Mouse (Mus musculus) neural tube, embryonic 11.5 days (tissue): ENCODE results near the gene Lrrk2. TPM values are rescaled to one million over a fixed set of nuclear protein-coding genes. Genes with fewer than 3 reads are reported as not detected.
"Not testable (repeated sequence)": the region's sequence is repeated elsewhere in the genome, so short reads cannot be mapped to it uniquely, and the experiment has no call there.

Experiments used
- ATAC-seq: fragments of 200-750 bp; cut with Nextera tagmentation; 2 replicates; pipeline ENCODE4 v1.8.0; 2017; ENCODE audit warnings: moderate number of reproducible peaks, mild to moderate bottlenecking, moderate TSS enrichment, moderate library complexity; ENCODE audit not compliant: insufficient read depth, low FRiP score, low TSS enrichment
- DNase-seq: peaks from one replicate; pipeline ENCODE4 v3.0.0-alpha.2; 2015; ENCODE audit warnings: low spot score
- H3K27ac ChIP-seq: fragments of 300-500 bp; sonication (generic); 2 replicates; pipeline ENCODE4 v1.5.1; 2014; ENCODE audit warnings: low read depth, mild to moderate bottlenecking, low read length
- H3K27me3 ChIP-seq: fragments of 300-500 bp; sonication (generic); 2 replicates; pipeline ENCODE4 v1.6.1; 2014; ENCODE audit warnings: mild to moderate bottlenecking, low read length, mixed read lengths; ENCODE audit not compliant: control insufficient read depth, insufficient read depth
- H3K36me3 ChIP-seq: fragments of 300-500 bp; sonication (generic); 2 replicates; pipeline ENCODE4 v1.6.1; 2014; ENCODE audit warnings: mild to moderate bottlenecking, low read length, moderate library complexity, mixed read lengths; ENCODE audit not compliant: control insufficient read depth, insufficient read depth
- H3K4me1 ChIP-seq: fragments of 300-500 bp; sonication (generic); 2 replicates; pipeline ENCODE4 v1.6.1; 2014; ENCODE audit warnings: low read length, mixed read lengths; ENCODE audit not compliant: control insufficient read depth, insufficient read depth
- H3K4me2 ChIP-seq: fragments of 300-500 bp; sonication (generic); 2 replicates; pipeline ENCODE4 v1.6.1; 2014; ENCODE audit warnings: low read depth, mild to moderate bottlenecking, moderate library complexity
- H3K4me3 ChIP-seq: fragments of 300-500 bp; sonication (generic); 2 replicates; pipeline ENCODE4 v1.5.1; 2014; ENCODE audit warnings: low read depth, low read length
- H3K9ac ChIP-seq: fragments of 300-500 bp; sonication (generic); 2 replicates; pipeline ENCODE4 v1.6.1; 2014; ENCODE audit warnings: mild to moderate bottlenecking, low read length
- H3K9me3 ChIP-seq: fragments of 300-500 bp; sonication (generic); 2 replicates; pipeline ENCODE4 v1.6.1; 2016; ENCODE audit warnings: low read length; ENCODE audit not compliant: control insufficient read depth
- WGBS: fragments of 180-500 bp; shearing (Covaris S2); extraction: QIAGEN DNeasy Blood & Tissue Kit; methylation state at CpG from one replicate; pipeline ENCODE4 v1.1.7; 2014; 5-methylcytosine and 5-hydroxymethylcytosine counted together
- polyA plus RNA-seq: library from polyadenylated mRNA; unstranded; fragments of >200 nt; fragmentation: Nextera tagmentation; extraction: Ambion mirVana; gene quantifications from 2 replicates; pipeline ENCODE4 v1.2.1, GENCODE M21; 2014

Lrrk2 gene
- polyA plus RNA-seq, 1 experiment from 2014 or later, result 1.9 TPM

GRCm38 (mm10) chr15:91864130-91864529 lies 191.2 kb downstream of the Lrrk2 start:
- H3K36me3 ChIP-seq, DNase-seq, H3K4me1 ChIP-seq, H3K9me3 ChIP-seq, H3K4me3 ChIP-seq, H3K27me3 ChIP-seq, H3K9ac ChIP-seq, H3K4me2 ChIP-seq, ATAC-seq, H3K27ac ChIP-seq: not testable (repeated sequence)
- 29% methylated on average over 5 of the region's 5 CpGs for WGBS

Other genes with a start within 250 kb of the Lrrk2 start
- 1.4 and 1.9 TPM in 2 replicates for gene Slc2a13, start 99.9 kb upstream of the Lrrk2 start, polyA plus RNA-seq
- gene Smgc, start 165.1 kb downstream of the Lrrk2 start, polyA plus RNA-seq, result not detected in 2 replicates